Mouse (Mus musculus): ENCODE measurements around the gene Nfyb. TPM values are rescaled to one million over a fixed set of nuclear protein-coding genes. Genes with fewer than 3 reads are reported as not detected.
A peak's percentile ranks its signal among the peaks of the same experiment; 100 is the strongest.

The Nfyb gene
- 10 to 100 TPM; 31.3 to 34.0 TPM for total RNA-seq (2021)
- long read RNA-seq, experiment 1, transcript Nfyb-204 (8 exons, 2,554 nt): major isoform, 13 of 43 reads
- long read RNA-seq, experiment 1, partial matches to known transcripts: 3 of 43 reads
- long read RNA-seq, experiment 1, other reads (novel, unspliced or antisense): 27 of 43 reads
- long read RNA-seq, experiment 2, transcript Nfyb-204 (8 exons, 2,554 nt): major isoform, 34 of 68 reads
- long read RNA-seq, experiment 2, partial matches to known transcripts: 2 of 68 reads
- long read RNA-seq, experiment 2, other reads (novel, unspliced or antisense): 32 of 68 reads

DNA sequence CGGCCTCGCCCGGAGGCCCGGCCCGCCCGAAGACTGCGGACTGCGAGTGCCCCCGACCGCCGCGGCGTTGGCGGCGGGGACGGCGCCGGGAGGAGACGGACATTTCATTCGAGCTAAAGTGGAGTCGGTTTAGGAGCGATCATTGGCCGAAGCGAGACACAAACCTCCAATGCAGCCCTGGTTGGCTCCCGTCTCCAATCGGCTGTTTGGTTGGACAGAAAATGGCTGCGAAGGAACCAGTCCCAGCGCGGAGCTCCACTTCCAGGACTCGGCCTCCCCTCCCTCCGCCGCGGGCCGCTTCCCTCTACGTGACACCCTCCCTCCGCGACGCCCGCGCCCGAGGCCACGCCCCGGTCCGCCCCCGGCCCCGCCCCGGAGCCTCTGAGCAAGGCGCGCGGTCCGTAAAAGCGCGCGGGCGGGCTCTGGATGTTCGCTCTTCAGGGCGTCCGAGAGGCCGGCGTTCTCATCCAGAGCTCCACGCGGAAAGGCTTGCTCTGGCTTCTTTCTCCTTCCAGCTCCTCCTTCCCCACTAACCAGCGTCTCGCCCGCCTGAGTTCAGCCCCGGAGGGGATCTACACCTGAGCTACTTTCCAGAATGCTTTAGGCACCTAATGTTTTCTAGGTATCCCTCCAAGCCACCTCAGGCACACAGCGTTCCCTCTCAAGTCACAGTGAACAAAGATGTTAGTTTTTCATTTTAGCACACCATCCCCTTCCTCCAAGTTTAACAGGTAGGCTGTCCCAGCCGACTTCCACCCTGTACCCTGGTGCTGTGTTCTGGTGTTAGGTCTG lies at the start of gene Nfyb:
Gene Nfyb, minus strand, starts transcription at position 305 of the 792 bp plus-strand sequence.
- DNase-seq (ENCODE audit: low spot score in 2 of 2): peak; percentile 93 to 97

DNA sequence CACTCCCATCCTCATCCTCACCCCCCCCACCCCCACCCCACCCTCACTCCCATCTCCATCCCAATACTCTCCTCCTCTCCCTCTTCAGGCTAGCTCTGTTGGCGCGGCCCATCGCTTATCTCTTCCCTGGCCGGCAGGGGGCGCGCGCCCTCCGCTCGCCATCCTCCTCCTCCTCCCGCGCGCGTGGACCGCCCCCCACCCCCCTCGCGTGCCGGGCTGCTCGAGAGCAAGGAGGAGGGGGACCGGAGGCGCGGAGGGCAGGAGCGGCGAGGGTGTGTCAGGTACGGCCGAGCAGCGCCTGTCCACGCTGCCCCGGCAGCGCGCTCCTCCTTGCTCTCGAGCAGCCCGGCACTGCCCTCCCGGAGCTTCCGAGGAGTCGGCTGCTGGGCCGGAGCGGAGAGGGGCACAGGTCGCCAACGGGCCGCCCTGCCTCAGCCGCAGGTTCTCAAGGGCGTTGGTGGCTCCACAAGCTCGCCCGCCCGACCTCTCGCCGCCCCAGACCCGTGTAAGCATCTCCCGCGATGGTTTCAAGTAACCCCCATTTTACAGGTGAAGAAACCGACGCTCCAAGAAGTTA lies 48.0 kb upstream of the Nfyb start:
- peak; percentile 54 to 59 for DNase-seq (ENCODE audit: low spot score in 2 of 2)

DNA sequence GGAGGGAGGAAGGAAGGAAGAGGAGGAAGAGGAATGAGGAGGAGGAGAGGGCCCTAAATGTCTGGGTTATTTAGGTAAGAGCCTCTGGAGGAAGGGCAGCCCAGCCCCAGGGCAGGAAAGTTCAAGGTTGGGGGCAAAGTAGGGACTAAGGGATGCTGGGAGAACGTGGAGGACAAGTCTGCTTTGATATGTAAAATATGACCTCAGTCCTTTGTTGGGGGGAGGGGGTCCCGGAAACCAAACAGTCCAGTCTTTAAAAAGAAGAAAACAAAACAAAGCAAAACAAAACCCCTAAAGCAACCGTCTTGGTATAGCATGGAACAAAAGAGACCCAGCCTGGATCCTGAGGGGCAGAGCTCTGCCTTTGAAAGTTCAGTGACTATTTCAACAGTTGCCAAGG lies 45.4 kb upstream of the Nfyb start:
- DNase-seq (ENCODE audit: low spot score in 2 of 2): no peak

DNA sequence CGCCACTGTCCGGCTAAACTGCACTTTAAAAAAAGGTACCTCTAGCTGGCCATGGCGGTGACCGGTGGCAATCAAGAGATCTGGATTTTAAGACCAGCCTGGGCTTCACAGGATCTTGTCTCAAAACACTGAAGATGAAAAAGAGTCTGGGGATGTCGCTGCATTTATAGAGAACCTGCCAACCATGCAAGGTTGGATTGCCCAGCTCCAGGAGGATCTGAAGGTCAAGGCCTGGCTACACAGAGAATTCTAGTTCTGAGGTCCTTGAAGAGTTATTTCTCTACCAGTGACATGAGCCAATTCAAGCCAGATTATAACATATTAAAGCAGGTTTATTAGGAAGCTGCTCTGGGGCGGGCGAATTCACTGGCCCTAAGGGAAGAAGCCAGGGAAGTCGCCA lies 44.9 kb upstream of the Nfyb start:
- no peak for DNase-seq (ENCODE audit: low spot score in 2 of 2)

DNA sequence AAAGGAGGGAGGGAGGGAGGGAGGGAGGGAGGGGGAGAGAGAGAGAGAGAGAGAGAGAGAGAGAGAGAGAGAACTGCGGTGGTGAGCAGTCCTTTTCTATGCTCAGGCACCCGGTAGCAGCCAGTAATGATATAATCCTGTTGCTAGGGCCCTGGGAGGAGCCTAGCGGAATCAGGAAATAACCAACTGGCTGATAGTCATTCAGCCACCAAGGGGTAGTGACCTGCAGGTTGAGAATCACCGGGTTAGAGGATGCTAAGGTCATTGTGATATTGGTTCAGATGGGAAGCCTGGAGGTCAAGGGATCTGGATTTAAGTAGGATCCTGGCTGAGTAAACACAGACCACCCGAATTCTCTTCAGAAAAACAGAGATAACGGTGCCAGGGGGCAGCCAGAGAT lies 44.2 kb upstream of the Nfyb start:
- no peak for DNase-seq (ENCODE audit: low spot score in 2 of 2)

DNA sequence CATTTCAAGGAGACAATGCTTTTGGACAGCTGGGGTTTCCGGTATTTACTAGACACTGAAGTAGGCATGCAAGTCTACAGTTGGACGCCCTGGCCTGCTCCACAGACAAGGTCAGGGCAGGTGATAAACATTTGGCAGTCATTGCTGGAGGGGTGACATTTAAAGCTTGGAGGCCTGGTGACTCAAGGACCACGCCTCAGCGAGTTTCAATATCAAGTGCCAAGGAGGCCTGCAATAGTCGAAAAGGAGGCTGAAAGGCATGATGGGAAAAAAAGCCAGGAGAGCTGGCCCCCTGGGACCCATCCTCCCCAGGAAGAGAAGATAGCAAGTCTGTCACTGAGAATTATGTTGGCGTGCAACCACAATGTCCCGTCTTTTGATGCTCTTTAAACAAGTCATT lies 43.3 kb upstream of the Nfyb start:
- DNase-seq (ENCODE audit: low spot score in 2 of 2): no peak

DNA sequence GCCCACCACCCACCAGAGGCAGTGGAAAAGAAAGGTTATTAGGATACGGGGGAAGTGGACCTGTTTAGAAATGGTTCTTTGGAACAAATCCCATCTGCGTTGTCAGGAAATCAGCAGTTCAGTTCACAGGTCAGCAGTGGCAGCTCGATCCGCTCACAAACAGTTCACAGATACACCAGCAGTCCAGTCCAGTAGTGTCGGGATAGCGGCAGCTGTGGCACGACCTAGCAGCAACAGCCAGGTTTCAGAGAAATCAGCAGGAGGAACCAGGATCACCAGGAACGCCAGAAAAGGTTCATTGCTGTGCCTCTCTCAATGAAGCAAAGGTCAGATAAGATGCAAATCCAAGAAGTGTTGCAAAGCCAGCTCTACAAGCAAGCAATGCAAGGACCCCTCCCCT lies 42.5 kb upstream of the Nfyb start:
- no peak for DNase-seq (ENCODE audit: low spot score in 2 of 2)

DNA sequence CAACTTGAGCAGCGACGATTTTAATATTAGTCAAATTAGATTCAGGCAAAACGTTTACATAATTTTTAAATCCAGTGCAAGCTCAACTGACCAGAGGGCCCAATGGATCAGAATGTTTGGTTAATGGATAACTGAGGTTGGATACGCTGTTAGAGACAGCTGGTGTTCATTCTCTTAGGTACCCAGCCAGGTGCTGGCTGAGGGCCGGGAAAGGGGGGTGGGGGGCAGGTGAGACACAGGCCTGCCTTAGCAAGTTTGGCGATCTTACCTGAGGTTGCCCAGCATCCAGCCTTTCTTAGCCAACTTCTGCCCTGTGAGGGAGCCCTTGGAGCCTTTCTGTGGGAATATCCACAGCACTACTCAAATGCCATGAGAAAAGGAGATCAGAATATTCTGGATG lies 41.2 kb upstream of the Nfyb start:
- no peak for DNase-seq (ENCODE audit: low spot score in 2 of 2)

DNA sequence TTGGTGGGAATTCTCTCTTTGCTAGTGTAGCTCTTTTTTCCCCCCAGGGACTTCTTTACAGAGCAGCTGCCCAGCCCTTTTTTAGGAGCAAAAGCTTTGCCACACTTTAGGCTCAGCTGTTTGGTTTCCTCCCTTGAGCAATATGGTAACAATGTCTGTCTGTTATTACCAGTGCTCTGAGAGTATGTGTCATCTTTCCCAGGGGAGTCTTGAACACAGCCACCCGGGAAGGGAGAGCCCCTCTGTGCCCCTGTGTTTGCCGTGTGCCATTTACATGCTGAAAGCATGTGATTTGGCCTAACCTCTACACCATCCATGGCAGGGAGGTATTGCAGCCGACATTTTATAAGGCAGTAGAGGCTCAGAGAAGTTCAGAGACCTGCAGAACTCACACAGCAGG lies 40.5 kb upstream of the Nfyb start:
- DNase-seq (ENCODE audit: low spot score in 2 of 2): no peak

DNA sequence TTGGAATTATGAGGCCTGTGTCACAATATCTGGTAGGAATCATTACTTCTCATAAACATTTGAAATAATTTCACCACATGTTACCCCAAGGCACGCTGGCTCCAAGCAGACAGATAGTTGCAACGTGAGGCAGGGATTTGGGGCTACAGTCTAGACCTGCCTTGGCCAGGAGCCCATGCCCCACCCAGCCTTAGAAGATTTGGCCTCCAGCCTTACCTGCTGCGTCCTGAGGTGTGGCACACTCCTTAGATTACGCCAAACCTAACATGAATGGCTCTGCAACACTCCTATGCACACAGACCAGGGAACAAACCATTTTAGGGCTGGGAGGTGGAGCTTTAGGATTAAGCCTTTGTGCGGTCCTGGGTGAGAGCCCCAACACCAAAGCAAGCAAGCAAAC lies 36.1 kb upstream of the Nfyb start:
- no peak for DNase-seq (ENCODE audit: low spot score in 2 of 2)

DNA sequence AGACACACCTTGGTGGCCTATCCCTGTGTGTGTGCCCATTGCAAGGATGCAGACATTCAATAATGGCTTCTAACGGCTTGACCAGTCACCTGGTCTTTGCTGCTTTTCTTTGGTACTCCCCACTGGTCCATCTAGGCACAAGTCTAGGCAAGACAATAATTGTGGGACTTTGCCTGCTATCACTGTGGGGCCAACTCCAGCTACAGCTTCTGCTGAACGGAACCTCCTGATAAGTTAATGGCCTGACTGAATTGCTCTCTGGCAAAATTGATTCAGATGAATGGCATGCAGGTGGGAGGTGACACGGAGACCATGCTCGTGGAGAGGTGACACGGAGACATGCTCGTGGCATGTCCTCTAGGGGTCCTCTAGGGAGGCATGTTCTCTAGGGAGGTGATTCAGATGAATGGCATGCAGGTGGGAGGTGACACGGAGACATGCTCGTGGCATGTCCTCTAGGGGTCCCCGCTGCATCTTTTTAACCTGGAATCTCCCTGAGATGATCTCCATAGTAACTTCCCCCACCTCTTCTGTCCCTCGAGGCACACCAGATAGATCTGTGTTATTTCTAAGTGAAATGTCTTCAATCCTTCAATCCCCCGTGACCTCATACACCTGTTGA lies 34.5 kb upstream of the Nfyb start:
- DNase-seq (ENCODE audit: low spot score in 2 of 2): no peak

DNA sequence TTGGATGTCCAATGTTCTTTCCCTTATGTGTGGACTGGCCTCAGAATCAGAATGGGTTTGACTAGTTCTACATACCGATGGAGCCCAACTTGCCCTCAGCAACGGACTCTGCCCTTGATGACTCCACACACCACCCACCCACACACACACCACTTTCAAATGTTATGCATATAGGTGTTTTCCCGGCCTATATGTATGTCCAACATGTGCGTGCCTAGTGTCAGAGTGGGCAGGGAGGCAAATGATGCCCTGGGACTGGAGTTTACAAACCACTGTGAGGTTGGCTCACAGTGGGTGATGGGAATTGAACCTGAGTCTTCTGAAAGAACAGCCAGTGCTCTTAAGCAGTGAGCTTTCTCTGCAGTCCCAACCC lies 33.2 kb upstream of the Nfyb start:
- no peak for DNase-seq (ENCODE audit: low spot score in 2 of 2)

DNA sequence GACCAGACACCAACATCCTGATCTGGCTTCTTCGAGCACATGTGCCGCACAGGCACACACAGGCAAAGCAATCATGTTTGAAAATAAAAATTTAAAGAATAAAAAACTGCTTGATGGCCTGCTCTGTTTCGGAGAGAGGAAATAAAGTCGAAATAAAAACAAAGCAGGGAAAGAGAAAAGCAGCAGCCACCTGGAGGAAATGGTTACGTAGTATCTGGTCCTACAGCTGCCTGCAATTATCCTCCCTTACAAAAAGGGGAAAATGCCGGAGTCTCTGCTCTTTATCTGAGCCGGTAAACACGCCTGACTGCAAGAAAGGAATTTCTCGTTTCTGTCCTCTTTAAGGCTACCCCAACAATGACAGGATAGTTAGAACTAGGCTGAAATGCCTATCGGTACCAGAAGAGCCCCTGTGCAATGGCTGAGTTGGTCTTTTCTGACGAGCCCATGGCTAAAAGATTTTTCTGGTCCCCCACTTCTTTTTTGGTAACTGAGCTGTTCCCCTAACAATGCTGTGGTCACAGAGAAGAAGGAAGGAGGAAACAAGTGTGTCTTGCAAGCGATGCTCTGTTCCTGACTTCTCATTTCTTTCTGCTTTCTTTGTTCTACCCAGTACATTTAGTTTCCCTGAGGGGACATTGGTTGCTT lies 32.7 kb upstream of the Nfyb start:
- DNase-seq (ENCODE audit: low spot score in 2 of 2): no peak

DNA sequence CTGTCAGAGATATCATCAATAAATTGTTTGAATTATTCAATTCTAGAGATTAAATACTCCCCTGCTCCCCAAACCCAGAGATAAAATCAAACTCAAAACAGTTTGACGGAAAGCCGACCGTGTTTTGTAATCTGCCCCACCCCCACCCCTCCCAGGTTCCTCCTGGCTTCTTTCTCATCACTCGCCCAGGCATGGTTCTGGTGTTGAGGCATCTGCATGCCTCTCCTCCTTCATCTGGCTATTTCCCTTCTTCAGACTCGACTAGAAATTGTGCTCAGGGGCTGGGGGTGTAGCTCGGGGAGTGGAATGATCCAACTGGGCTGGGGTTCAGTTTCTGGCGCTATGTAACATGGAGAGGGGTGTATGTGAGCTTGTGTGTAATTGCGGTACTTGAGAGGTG lies 31.8 kb upstream of the Nfyb start:
- no peak for DNase-seq (ENCODE audit: low spot score in 2 of 2)

DNA sequence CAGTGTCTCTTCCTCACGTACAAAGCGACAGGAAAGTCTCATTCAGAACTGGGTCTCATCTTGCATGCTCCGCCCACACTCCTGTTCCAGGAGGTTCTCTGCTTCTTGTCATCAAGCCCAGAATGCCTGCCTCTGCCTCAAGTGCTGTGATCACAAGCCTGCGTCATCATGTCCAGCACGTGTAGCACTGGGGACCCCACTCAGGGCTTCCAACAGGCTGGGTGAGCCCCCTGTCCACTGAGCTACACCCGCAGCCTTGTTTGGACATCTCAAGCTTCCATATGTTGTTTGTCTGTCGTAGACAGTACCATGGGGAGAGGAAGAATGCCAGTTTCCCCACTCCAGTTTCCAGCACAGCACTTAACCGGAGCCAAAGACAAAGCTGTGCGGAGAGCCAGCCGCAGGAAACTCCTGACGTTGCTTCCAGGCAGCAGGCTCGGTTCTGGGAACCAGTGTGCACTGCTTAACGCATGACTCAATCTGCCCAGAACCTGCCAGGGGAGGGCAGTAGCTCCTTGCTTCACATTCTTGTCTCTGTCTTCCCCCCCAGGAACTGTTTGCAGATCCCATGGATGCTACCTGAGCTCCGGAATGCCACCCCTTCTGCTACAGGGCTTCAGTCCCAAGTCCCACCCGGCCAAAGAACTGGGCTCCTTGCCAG lies 31.3 kb upstream of the Nfyb start:
- peak in 1 of 2 experiments; percentile 24 for DNase-seq (ENCODE audit: low spot score in 2 of 2)

DNA sequence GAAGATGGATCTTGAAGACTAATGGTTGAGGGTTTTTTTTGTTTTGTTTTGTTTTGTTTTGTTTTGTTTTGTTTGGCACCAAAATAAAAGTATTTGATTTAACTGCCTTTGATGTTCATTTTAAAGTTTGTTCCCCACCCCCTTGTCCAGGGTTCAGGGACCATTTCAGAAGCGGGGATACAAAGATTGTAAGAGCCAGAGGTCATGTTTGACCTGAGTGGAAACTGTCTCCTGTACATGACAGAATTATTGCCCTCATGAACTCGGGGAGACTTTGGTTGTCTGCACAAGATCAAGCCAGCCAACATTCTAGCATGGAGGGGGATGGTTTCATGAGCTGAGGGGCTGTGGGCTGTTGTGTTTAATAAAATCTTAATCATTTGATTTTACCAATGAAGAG lies 28.4 kb upstream of the Nfyb start:
- DNase-seq (ENCODE audit: low spot score in 2 of 2): no peak

DNA sequence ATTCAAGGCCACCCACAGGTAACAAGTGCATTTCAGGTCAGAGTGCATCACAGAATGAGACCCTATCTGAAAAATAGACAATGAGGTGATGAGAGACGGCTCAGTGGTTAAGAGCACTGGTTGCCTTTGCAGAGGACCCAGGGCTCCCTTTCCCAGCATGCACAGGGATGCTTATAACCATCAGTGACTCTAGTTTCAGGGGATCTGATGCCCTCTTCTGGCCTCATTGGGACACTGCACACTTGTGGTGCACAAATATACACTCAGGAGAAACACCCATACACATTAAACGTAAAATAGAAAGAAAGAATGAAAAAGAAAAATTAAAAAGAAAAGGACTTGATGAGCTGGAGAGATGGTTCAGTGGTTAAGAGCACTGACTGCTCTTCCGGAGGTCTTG lies 27.8 kb upstream of the Nfyb start:
- DNase-seq (ENCODE audit: low spot score in 2 of 2): no peak

DNA sequence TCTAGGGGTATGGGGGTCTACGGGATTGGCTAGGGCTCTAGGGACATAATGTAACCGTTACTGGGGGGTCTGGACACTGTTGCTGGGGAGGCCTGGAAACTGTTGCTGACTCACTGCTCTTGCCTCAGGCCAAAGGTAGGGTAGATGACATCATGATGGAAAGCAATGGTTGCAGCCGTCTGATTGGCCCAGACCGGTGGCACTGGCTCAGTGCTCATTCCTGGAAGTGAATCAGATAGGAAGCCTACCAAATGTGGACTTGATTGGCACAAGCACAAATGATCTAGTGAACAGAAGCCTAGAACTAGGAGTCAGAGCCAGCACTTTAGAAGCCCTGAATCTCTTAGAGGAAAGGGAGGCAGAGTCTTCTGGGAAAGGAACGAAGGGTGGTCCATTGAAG lies 26.6 kb upstream of the Nfyb start:
- DNase-seq (ENCODE audit: low spot score in 2 of 2): no peak

DNA sequence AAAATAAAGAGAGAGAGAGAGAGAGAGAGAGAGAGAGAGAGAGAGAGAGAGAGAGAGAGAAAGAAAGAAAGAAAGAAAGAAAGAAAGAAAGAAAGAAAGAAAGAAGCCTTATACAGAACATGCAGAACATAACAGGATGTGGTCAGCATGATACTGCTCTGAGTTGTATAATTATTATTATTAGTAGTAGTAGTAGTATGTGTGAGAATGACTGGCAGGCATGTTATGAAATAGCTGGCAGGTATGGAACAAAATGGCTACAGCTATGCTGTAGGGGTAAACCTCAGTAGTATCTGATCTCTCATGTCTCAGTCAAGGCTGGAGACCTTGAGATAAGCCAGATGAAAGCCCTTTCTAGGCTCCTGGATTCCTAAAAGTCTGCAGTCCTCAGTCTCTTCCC lies 25.2 kb upstream of the Nfyb start:
- no peak for DNase-seq (ENCODE audit: low spot score in 2 of 2)

DNA sequence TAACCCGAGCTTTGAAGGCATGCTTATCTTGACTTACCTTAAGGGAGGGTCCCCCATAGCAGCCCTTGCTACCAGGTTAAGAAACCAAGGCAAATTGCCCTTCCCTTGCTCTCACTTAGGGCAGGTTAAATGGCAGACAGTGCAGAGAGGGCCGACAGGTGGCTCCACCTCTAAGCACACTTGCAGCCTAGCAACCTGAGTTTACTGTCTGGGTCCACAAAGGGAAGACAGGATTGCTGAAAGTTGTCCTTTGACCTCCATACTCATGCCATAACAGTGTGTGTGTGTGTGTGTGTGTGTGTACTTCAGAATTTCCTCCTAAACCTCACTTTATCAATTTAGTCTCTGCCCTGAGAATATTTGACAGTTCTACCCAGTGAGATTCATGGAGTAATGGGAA lies 18.5 kb upstream of the Nfyb start:
- DNase-seq (ENCODE audit: low spot score in 2 of 2): no peak

DNA sequence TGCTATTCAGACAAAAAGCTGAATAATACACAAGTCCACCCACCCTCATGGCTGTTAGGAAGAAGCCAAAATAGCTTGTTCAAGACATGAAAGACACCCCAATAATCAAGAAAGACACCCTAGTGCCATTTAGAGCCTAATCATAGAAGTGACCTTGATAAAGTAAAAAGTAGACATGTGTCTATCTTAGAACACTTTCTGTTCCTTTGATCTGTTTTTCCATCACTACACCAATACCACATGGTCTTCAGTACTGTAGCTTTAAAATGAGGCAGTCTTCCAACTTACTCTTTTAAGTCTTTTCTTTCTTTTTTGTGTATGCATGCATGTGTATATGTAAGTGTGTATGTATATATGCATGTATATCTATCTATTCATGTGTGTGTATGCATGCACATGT lies 16.9 kb upstream of the Nfyb start:
- DNase-seq (ENCODE audit: low spot score in 2 of 2): no peak
